Mouse (Mus musculus): ENCODE results near the gene Thsd1.

DNA sequence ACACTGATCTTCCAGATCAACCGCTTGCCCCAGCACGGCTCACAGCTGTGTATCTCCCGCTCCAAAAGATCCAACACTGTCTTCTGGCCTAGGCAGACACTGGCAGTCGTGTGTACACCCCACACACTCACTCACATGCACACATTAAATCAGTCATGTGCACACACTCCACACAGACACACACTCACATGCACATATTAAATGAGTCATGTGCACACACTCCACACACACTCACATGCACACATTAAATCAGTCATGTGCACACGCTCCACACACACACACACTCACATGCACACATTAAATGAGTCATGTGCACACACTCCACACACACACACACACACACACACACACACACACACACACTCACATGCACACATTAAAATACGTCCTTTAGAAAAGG, 29.2 kb upstream of the Thsd1 start:
- TF ChIP-seq CTCF (IDR thresholded peaks at IDR 0.05; ENCODE audit: insufficient read depth, low read length) (no peak), POLR2A (IDR thresholded peaks at IDR 0.05; ENCODE audit: borderline replicate concordance, extremely low read depth, low read depth, low read length) (no peak)
